Mouse (Mus musculus) cortical plate, adult 2 months (tissue): ENCODE results near the gene Clock.

Source experiments
- CTCF ChIP-seq: fragments of 200-500 bp; IDR thresholded peaks from 2 replicates; pipeline ENCODE4 v1.5.1; 2011; ENCODE audit warnings: mild to moderate bottlenecking, control low read depth, low read length; ENCODE audit not compliant: insufficient read depth; ENCODE audit errors: extremely low read depth
- POLR2A ChIP-seq: fragments of 200-500 bp; IDR thresholded peaks from 2 replicates; pipeline ENCODE4 v1.6.1; 2011; ENCODE audit warnings: mild to moderate bottlenecking, low read length, control low read depth; ENCODE audit not compliant: insufficient read depth; ENCODE audit errors: extremely low read depth

GRCm38 (mm10) chr5:76171039-76171438 is 133.6 kb downstream of the Clock start:
- TF ChIP-seq CTCF (no peak), POLR2A (no peak)
